Mouse (Mus musculus) gastrocnemius, postnatal 36 days (tissue): Measurements from ENCODE around the gene Itgb2. TPM values are rescaled to one million over a fixed set of nuclear protein-coding genes. Genes with fewer than 3 reads are reported as not detected.
A peak's percentile ranks its signal among the peaks of the same experiment; 100 is the strongest.

Experiments
- DNase-seq, 2 experiments: peaks; one replicate each; pipeline ENCODE4 v3.0.0; 2022
- intact Hi-C: fragments of 180-260 bp; cut with DNase I; formaldehyde crosslinking; loops from one replicate; pipeline ENCODE4 v1.15.1; 2025
- total RNA-seq, 2 experiments: library from RNA; stranded (reverse); gene quantifications; 2 replicates each; pipeline ENCODE4 v1.2.3; 2021

Gene Itgb2
- total RNA-seq, 2 experiments from 2014 or later = 1.5 to 1.8 TPM

DNA sequence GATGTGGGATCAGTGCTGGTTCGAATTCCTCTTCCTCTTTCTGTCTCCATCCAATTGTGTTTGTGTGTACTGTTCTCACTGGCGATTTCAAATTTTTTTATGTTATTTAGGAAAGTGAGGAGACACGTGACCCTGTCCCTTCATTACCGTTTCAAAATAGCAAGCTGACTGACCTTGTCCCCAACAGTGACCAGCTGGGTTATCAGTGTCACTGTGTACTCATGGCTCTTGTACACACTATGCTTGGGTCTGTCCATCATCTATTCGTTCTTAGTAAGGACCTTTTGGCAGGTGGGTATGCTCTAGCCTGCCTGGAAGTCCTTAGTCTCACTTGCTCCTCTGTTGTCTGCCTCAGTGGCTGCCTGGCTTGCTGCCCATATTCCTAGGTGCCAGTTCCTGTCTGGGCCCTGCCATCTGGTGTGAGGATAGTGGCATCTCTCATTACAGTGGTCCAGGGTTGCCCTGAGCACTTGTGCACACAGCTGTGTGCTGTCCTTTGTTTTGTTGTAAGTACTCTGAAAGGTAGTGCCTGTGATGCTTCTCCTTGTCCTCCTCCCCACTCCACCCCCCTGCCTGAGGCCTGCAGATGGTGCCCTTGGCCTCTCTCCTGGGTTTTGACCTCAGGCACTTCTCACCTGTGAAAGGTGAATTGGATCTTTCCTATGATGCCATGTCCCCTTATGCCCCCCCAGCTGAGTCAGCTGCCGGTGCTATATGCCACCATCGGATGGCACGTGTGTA is 80.3 kb downstream of the Itgb2 start:
- no peak for DNase-seq
- intact Hi-C loops = no loop called here

- peak in 1 of 2 experiments; percentile 37 for DNase-seq
- intact Hi-C loops = no loop called here
Measured at GRCm38 (mm10) chr10:77613409-77613808, 83.4 kb downstream of the Itgb2 start.

Other genes with a start within 250 kb of the Itgb2 start
- gene Adarb1, start 112.0 kb upstream of the Itgb2 start, total RNA-seq = 10 to 100 TPM in 1 of 2 experiments, 1 to 10 TPM in 1; 5.9 to 10.7 TPM
- gene Fam207a, start 14.5 kb upstream of the Itgb2 start, total RNA-seq = 1 to 10 TPM; 4.7 to 5.4 TPM
- gene Pttg1ip, start 51.5 kb downstream of the Itgb2 start, total RNA-seq = 10 to 100 TPM; 26.6 to 30.1 TPM
- 10 to 100 TPM; 33.3 to 40.1 TPM for gene Sumo3, start 75.8 kb downstream of the Itgb2 start, total RNA-seq
- 1 to 10 TPM; 7.5 to 8.6 TPM for gene Gm49325, start 75.9 kb downstream of the Itgb2 start, total RNA-seq
- gene Ube2g2, start 92.0 kb downstream of the Itgb2 start, total RNA-seq = 10 to 100 TPM; 80.7 to 86.5 TPM
- not detected for gene Tspear, start 156.3 kb downstream of the Itgb2 start, total RNA-seq
- gene Gm19402, start 160.5 kb downstream of the Itgb2 start, total RNA-seq = not detected
- gene Gm9508, start 167.0 kb downstream of the Itgb2 start, total RNA-seq = not detected
- gene Gm10272, start 176.4 kb downstream of the Itgb2 start, total RNA-seq = not detected
- gene Gm10024, start 181.2 kb downstream of the Itgb2 start, total RNA-seq = not detected
- gene Gm10142, start 185.6 kb downstream of the Itgb2 start, total RNA-seq = not detected
- not detected for gene Krtap12-1, start 190.3 kb downstream of the Itgb2 start, total RNA-seq
- not detected for gene Gm10100, start 196.2 kb downstream of the Itgb2 start, total RNA-seq
- gene Gm18596, start 212.4 kb downstream of the Itgb2 start, total RNA-seq = not detected
- not detected for gene Gm9736, start 221.1 kb downstream of the Itgb2 start, total RNA-seq
- gene Gm3233, start 229.4 kb downstream of the Itgb2 start, total RNA-seq = not detected
- gene Gm3238, start 241.1 kb downstream of the Itgb2 start, total RNA-seq = not detected
- not detected for gene Gm7138, start 246.7 kb downstream of the Itgb2 start, total RNA-seq